Mouse (Mus musculus): ENCODE data around the gene Nfe2l2.

Nfe2l2 gene

DNA sequence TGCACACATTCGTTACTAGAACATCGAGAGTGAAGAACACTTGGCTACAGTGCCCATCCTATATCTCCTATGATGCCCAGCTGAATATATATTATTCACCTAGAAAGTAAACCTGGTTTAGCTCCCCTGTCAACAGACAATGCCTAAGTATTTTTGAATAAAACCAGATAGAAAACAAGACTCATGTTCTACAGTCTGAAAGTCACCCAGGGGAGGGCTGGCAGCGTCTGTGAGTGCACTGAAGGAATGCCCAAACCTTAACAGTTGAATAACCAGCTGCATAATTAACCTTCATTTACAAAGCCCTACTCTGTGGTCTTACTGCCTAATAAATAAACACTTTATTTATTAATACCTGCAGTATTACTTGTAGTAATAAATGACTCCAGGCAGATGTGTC, 19.9 kb downstream of the Nfe2l2 start:
- DNase-seq = no peak

- DNase-seq = peak; percentile 44
Observed at GRCm38 (mm10) chr2:75682978-75683709, 21.3 kb downstream of the Nfe2l2 start.

GRCm38 (mm10) chr2:75681439-75681838, 23.0 kb downstream of the Nfe2l2 start:
- no peak for DNase-seq

DNA sequence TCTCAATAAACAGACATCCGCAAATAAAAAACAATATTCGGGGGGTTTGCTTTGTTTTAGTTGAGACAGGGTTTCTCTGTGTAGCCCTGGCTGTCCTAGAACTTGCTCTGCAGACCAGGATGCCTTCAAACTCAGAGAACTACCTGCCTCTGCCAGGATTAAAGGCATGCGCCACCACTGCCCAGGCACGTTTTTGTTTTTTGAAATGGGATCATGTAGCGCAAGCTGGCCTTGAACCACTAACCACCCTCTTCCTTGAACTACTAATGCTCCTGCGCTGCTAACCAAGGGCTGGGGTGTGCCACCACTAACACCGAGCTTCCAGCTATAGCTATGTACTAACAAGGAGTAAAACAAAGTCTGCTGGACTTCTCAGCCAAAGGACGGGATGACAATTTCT, 24.5 kb downstream of the Nfe2l2 start:
- no peak for DNase-seq

GRCm38 (mm10) chr2:75676567-75676966, 27.9 kb downstream of the Nfe2l2 start:
- DNase-seq = no peak

DNA sequence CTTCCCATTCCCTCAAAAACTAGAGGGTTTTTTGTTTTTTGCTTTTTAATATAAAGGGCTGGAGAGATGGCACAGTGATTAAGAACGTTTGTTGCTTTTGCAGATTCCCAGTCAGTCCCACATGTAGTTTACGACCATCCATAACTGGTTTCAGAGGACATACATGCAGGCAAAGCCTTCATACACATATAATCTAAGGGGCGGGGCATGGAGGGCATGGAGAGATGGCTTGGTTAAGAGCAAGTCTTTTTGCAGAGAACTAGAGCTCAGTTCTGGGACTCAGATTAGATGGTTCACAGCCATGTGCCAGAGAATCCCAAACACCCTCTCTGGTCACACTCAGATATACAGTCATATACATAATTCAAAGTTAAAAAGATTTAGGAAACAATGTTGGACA, 31.9 kb downstream of the Nfe2l2 start:
- DNase-seq = no peak

DNA sequence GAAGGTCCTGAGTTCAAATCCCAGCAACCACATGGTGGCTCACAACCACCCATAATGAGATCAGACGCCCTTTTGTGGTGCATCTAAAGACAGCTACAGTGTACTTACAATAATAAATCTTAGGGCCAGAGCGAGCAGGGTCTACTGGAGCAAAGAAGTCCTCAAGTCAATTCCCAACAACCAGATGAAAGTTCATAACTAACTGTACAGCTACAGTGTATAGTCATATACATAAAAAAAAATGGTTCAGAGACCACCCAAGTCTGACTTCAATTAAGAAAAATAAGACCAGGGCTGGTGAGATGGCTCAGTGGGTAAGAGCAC, 33.1 kb downstream of the Nfe2l2 start:
- DNase-seq = no peak

- DNase-seq = no peak
Observed at GRCm38 (mm10) chr2:75670446-75671336, 33.8 kb downstream of the Nfe2l2 start.

DNA sequence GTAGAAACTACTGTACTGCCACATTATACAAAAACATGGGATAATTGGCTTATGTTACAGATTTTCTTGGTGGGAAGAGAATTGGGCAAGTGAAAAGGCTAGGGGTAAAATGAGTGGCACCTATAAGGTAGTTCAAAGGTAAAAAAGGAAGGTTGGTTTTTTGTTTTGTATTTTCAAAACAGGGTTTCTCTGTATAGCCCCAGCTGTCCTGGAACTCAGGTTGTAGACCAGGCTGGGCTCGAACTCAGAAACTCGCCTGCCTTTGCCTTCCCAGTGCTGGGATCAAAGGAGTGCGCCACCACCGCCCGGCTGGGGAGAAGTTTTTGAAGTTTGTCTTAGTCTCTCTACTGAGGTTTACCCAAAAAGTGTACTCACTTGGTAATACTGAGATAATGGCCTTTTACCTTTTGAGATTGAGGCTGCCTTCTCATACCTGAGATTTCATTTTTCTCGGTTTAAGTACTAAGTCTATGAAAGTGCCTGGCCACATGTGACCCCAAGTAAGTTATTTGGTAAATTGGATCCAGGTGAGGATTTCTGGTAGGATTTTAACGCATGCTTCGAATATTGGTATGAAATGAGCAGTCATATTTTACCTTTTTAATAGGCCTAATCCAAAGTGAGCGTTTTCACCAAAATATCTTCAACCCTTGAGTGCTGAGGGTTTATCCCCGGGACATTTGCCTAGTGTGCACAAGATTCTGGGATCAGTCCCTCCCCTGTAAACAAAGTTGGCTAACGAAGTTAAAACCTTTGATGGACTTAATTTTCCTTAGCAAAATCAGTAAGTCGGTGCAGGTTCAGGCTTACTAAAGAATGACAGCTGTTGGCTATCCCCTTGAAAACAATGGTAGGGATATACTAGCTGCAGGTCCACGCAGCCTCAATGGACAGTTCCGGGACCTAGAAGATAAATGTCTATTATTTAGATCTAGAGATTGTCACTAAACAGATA, 34.7 kb downstream of the Nfe2l2 start:
- DNase-seq = peak; percentile 39

GRCm38 (mm10) chr2:75661106-75661505, 43.3 kb downstream of the Nfe2l2 start:
- no peak for DNase-seq

DNA sequence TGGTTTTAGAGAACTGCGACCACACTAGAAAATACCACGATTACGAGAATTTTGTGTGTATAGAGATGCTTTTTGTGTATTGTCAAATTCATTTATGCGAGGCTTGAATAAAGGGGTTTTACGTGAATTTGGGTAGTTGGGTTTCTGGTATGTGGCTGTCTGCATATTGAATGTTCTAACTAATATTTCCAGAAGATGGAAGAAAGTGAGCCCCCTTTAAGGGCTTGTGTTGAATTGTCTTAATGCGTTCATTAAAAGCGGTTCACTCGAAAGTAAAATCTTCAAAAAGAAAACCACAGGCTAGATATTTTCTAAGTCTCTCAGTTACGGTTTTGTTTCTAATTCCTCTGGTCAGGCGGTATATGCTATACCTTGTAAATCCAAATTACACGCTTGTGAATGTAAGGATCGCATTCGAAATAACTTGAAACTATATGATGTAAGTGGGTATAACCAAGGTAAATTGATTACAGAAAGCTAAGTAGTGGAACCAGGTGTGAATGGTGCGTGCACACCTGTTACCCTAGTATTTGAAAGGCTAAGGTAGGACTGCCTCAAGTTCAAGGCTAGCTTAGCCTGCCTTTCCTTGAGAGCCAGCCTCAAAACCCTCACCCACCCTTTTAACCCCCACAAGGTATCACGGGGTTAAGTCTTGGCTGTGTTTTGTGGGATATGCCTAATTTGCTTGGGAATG, 44.0 kb downstream of the Nfe2l2 start:
- DNase-seq = no peak

GRCm38 (mm10) chr2:75659629-75659960, 44.8 kb downstream of the Nfe2l2 start:
- peak; percentile 95 for DNase-seq

DNA sequence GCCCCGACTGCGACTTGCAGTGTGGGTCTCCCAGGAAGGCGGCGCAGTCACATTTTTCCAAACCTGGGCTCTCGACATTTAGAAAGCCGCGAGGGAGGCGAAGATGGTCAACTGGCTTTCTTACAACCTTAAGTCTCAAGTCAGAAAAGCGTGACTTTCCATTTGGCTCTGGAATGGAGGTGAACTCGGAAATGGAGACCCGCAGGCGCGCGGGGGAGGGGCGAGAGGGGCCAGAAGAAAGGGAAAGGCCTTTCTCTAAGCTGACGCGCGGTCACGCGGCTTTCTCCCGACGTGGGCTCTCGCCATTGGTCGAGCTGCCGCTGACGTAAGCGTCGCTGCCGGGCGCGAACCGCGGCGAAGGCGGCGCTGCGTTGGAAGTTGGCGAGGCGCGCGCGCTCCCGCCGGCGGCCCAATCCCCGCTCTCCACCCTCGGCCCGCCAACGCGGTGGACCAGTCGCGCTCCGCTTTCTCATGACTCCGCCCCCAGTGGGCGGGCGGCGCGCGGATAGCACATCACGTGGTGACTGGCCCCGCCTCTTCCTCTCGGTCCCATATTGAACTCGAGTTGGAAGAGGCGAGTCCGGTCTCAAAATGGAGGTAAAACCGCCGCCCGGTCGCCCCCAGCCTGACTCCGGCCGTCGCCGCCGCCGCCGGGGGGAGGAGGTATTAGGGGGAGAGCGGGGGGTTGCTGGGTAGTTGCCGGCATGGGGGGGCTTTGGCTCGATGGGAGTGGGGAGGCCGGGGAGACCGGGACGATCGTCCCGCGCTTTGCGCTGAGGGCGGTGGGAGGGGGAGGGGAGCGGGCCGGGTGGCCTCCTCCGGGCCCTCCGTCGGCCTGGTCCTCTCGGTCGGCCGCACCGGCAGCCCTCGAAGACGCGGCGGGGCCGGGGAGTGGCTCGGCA, 45.5 kb downstream of the Nfe2l2 start, which contains the start of gene Hnrnpa3:
TSS of gene Hnrnpa3 (plus strand) at position 535 of the 902 bp plus-strand sequence.
- peak; percentile 99 for DNase-seq

DNA sequence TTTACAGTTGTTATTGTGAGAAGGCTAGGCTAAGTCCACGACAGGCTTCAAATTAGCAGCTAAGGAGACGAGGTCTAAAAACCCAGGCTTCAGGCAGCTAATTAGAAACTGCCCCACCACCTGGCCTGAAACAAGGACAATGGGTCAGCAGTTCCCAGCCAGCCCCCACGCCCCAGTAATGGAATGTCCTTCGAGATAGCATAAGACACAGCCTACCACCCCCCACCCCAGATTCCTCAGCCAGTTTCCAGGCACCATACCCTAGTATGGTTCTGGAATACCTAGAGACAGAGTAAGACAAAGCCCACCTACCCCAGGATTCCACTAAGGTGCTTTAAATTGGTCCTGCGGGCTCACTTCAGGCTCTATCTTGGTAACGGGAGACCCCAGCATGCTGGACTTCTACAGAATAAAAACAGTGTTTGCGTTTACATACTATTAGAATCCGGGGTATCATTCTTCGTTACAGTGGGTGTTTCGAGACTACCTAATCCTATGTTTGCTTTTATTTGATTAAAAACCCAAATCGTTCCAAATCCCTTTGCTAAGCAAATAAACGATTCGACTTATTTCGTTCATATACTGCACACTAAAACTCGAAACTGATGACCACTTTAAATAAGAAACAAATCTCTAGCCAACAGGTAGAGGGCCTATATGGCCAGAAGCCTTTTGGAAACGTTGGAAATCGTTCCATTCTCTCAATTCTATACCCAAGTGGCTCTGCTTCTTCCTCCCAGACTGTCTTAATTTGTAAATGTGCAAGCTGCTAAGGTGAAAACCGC, 46.3 kb downstream of the Nfe2l2 start:
- peak; percentile 58 for DNase-seq

DNA sequence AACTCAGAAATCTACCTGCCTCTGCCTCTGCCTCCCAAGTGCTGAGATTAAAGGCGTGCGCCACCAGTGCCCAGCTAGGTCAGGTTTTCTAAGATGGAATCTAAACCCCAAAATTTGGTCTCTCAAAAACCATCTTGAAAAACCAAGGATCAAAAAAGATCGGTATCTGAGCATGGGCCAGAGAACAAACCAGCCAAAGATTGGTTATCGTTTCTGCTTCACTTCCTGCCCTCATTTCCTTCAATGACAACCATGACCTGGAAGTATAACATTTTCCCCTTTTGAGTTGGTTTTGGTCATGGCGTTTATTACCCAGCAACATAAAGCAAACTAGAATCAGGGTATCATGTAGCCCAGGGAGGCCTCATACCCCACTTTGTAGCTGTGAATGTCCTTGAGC, 47.5 kb downstream of the Nfe2l2 start:
- DNase-seq = no peak

- no peak for DNase-seq
Observed at GRCm38 (mm10) chr2:75654679-75655078, 49.8 kb downstream of the Nfe2l2 start.

GRCm38 (mm10) chr2:75653150-75653549, 51.3 kb downstream of the Nfe2l2 start:
- DNase-seq = no peak

- DNase-seq = no peak
Observed at GRCm38 (mm10) chr2:75650437-75650836, 54.0 kb downstream of the Nfe2l2 start.

- DNase-seq = no peak
Observed at GRCm38 (mm10) chr2:75645251-75645650, 59.2 kb downstream of the Nfe2l2 start.

DNA sequence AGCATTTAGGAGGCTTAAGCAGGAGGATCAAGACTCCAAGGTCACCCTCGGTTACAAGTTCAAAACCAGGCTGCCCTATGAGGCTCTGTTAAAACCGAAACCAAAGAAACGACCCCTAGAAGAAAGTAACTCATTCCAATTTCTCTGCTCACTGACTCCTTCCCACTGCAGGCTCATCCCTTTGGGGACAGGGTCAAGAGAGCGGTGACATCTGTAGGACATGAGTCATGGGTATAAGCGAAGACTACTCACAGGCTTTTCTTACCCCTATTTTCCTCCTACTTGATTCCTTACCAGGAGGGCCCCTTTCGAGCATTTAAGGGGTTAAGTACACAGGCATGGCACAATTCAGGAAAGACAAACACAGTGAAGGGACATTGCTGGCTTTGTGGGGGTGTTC, 60.5 kb downstream of the Nfe2l2 start:
- DNase-seq = no peak

Data from liver (tissue).